Mouse (Mus musculus): ENCODE data around the gene Ccdc82.

The Ccdc82 gene

GRCm38 (mm10) chr9:13299190-13299589, 52.4 kb downstream of the Ccdc82 start:
- DNase-seq (ENCODE audit: low spot score) = no peak

- no peak for DNase-seq (ENCODE audit: low spot score)
These were observed 53.3 kb downstream of the Ccdc82 start for GRCm38 (mm10) chr9:13300041-13300441.

- DNase-seq (ENCODE audit: low spot score) = no peak
These were observed 54.4 kb downstream of the Ccdc82 start for GRCm38 (mm10) chr9:13300891-13301782.

- DNase-seq (ENCODE audit: low spot score) = no peak
These were observed 55.5 kb downstream of the Ccdc82 start for GRCm38 (mm10) chr9:13302183-13302825.

GRCm38 (mm10) chr9:13303099-13303771, 56.5 kb downstream of the Ccdc82 start:
- DNase-seq (ENCODE audit: low spot score) = no peak

GRCm38 (mm10) chr9:13303976-13304375, 57.2 kb downstream of the Ccdc82 start:
- DNase-seq (ENCODE audit: low spot score) = no peak

- DNase-seq (ENCODE audit: low spot score) = no peak
These were observed 59.7 kb downstream of the Ccdc82 start for GRCm38 (mm10) chr9:13306471-13306870.

GRCm38 (mm10) chr9:13307226-13307625, 60.5 kb downstream of the Ccdc82 start:
- no peak for DNase-seq (ENCODE audit: low spot score)

- DNase-seq (ENCODE audit: low spot score) = no peak
These were observed 62.0 kb downstream of the Ccdc82 start for GRCm38 (mm10) chr9:13308718-13309117.

GRCm38 (mm10) chr9:13309807-13310206, 63.1 kb downstream of the Ccdc82 start:
- DNase-seq (ENCODE audit: low spot score) = no peak

- DNase-seq (ENCODE audit: low spot score) = no peak
These were observed 63.5 kb downstream of the Ccdc82 start for GRCm38 (mm10) chr9:13310236-13310635.

GRCm38 (mm10) chr9:13311094-13311493, 64.3 kb downstream of the Ccdc82 start:
- no peak for DNase-seq (ENCODE audit: low spot score)

GRCm38 (mm10) chr9:13313923-13314322, 67.2 kb downstream of the Ccdc82 start:
- DNase-seq (ENCODE audit: low spot score) = no peak

- no peak for DNase-seq (ENCODE audit: low spot score)
These were observed 67.8 kb downstream of the Ccdc82 start for GRCm38 (mm10) chr9:13314577-13315004.

GRCm38 (mm10) chr9:13315393-13315792, 68.6 kb downstream of the Ccdc82 start:
- no peak for DNase-seq (ENCODE audit: low spot score)

GRCm38 (mm10) chr9:13319566-13319965, 72.8 kb downstream of the Ccdc82 start:
- DNase-seq (ENCODE audit: low spot score) = no peak

- no peak for DNase-seq (ENCODE audit: low spot score)
These were observed 74.1 kb downstream of the Ccdc82 start for GRCm38 (mm10) chr9:13320800-13321364.

GRCm38 (mm10) chr9:13323074-13323473, 76.3 kb downstream of the Ccdc82 start:
- DNase-seq (ENCODE audit: low spot score) = no peak

- DNase-seq (ENCODE audit: low spot score) = no peak
These were observed 76.9 kb downstream of the Ccdc82 start for GRCm38 (mm10) chr9:13323612-13324011.
